Comparison of ENCODE assay signal across 8 mouse cellular contexts in the genomic region with DNA sequence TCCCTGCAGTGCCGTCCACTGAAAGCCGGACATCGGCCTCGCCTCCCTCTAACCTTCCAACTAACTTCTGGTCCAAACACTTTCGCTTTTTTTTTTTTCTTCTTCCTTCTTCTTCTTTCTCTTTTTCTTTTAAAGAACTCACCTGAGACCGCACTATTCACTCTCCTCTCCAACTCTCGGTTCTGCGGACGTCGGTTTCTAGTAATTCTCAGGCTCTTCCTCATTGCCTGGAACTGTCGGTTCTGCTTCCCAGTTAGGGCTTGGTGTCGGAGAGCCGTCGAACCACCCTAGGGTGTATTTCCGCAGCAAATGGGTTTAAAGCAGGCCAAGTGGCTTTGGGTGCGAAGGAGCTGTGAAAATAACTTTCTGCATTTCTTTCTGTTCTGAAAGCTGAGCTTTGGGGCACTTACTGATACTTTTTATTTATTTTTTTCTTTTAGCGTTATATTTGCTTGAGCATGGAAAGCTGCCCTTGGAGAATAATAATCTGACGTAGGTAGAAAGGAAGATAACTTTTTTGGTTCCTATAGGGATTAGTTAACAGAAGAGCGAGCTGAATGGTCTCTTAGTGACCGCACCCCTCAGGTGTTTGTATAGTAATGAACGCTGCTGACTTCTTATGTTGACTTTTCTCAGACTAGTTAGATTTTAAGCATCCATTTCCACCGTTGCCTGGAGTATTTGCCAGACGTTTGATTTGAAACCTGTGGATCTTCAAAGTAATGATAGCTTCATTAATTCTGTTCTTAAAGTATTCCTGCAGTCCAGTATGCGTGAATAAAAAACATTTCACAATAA. TPM values are rescaled to one million over a fixed set of nuclear protein-coding genes. Genes with fewer than 3 reads are reported as not detected.
DNase-seq lines count a peak whose midpoint lies in the region; ATAC-seq and TF ChIP-seq lines count a peak whose summit lies in the region.

No protein-coding gene starts in this region.

- ATAC-seq in hindbrain, embryonic 14.5 days (ENCODE audit: low FRiP score) = no peak

- TF ChIP-seq POLR2A in kidney, adult 2 months (IDR thresholded peaks at IDR 0.05; ENCODE audit: low read depth, low read length) = peak; percentile 9

- TF ChIP-seq CTCF in kidney, adult 2 months (conservative IDR thresholded peaks at IDR 0.05; ENCODE audit: insufficient read depth, insufficient read length, low read depth, low read length) = no peak

- H3K27me3 ChIP-seq in kidney, adult 2 months (replicated peaks; ENCODE audit: control insufficient read depth, insufficient read depth, low read length) = no peaks in the 10 kb centered on the region
- H3K27me3 ChIP-seq in hindbrain, embryonic 14.5 days (ENCODE audit: control insufficient read depth, insufficient read depth, low read length) = 0 out of 2 replicates have a peak, but pooled peaks cover 5% of the 10 kb centered on the region
- H3K27me3 ChIP-seq in megakaryocyte, embryonic 14.5 days (replicated peaks) = peaks cover 8% of the 10 kb centered on the region

- no peaks in the 10 kb centered on the region for H3K9me3 ChIP-seq in hindbrain, embryonic 14.5 days (ENCODE audit: control insufficient read depth, low read length)
- H3K9me3 ChIP-seq in megakaryocyte, embryonic 14.5 days = no peaks in the 10 kb centered on the region

- peak overlapping the region; percentile 85 for H3K4me3 ChIP-seq in kidney, adult 2 months (ENCODE audit: insufficient read depth, low read depth, low read length)
- peak overlapping the region; percentile 95 for H3K4me3 ChIP-seq in hindbrain, embryonic 14.5 days (replicated peaks; ENCODE audit: low read length)
- peak overlapping the region; percentile 97 for H3K4me3 ChIP-seq in megakaryocyte, embryonic 14.5 days (replicated peaks)

- peaks cover 12% of the 10 kb centered on the region for H3K4me1 ChIP-seq in kidney, adult 2 months (ENCODE audit: control insufficient read depth, insufficient read depth, low read length)
- peaks cover 14% of the 10 kb centered on the region for H3K4me1 ChIP-seq in hindbrain, embryonic 14.5 days (replicated peaks; ENCODE audit: control insufficient read depth, insufficient read depth, low read length)
- peaks cover 46% of the 10 kb centered on the region for H3K4me1 ChIP-seq in megakaryocyte, embryonic 14.5 days

- H3K4me2 ChIP-seq in hindbrain, embryonic 14.5 days (replicated peaks) = peak overlapping the region; percentile 98

- H3K36me3 ChIP-seq in kidney, adult 2 months (ENCODE audit: control insufficient read depth, insufficient read depth, low read length) = no peaks in the 10 kb centered on the region
- no peaks in the 10 kb centered on the region for H3K36me3 ChIP-seq in hindbrain, embryonic 14.5 days (replicated peaks; ENCODE audit: control insufficient read depth, insufficient read depth)
- H3K36me3 ChIP-seq in megakaryocyte, embryonic 14.5 days (replicated peaks; ENCODE audit: low read length) = no peaks in the 10 kb centered on the region

- H3K9ac ChIP-seq in hindbrain, embryonic 14.5 days = peak overlapping the region; percentile 98

- WGBS in kidney, adult 2 months = 6% methylated on average over 24 of the region's 24 CpGs
- 25% methylated on average over 24 of the region's 24 CpGs for WGBS in hindbrain, embryonic 14.5 days

- no peak for DNase-seq in kidney, adult 2 months
- no peak for DNase-seq in kidney, adult 9 months
- peak; percentile 22 for DNase-seq in c-Kit-positive CD71-positive TER-119-positive erythroid progenitor cells, embryonic 14.5 days (ENCODE audit: low spot score)
- no peak for DNase-seq in hindbrain, embryonic 14.5 days (ENCODE audit: low spot score)
- DNase-seq in urinary bladder, postnatal 10 days (ENCODE audit: low spot score) = no peak
- DNase-seq in layer of hippocampus, adult 9-10 months (ENCODE audit: low spot score) = no peak
- DNase-seq in embryo, embryonic 10.5 days (ENCODE audit: low spot score) = no peak

- H3K27ac ChIP-seq in kidney, adult 2 months (ENCODE audit: insufficient read depth, low read depth, low read length) = peak overlapping the region; percentile 94
- peak overlapping the region; percentile 99 for H3K27ac ChIP-seq in hindbrain, embryonic 14.5 days

RNA-seq across cellular contexts. Expression of a gene that starts 1.3 kb away (rescaled TPM):
- polyA plus RNA-seq in kidney, adult 2 months (2012; rRNA removed) = 67.0 and 72.0 TPM in 2 replicates
- polyA plus RNA-seq in hindbrain, embryonic 14.5 days (2014; fragmentation: Nextera tagmentation; extraction: Ambion mirVana) = 39.1 and 46.5 TPM in 2 replicates
- polyA plus RNA-seq in megakaryocyte, embryonic 14.5 days (2012; ENCODE audit: insufficient read depth, low replicate concordance) = 2.4 and 6.2 TPM in 2 replicates

RNA-seq across cellular contexts. Expression of a gene that starts 42.1 kb away (rescaled TPM):
- 16.9 and 17.2 TPM in 2 replicates for polyA plus RNA-seq in kidney, adult 2 months (2012; rRNA removed)
- 4.6 TPM in 2 replicates for polyA plus RNA-seq in hindbrain, embryonic 14.5 days (2014; fragmentation: Nextera tagmentation; extraction: Ambion mirVana)
- 1.5 and 6.3 TPM in 2 replicates for polyA plus RNA-seq in megakaryocyte, embryonic 14.5 days (2012; ENCODE audit: insufficient read depth, low replicate concordance)
